Mouse (Mus musculus): Measurements from ENCODE around the gene Chd9.

Chd9 gene

DNA sequence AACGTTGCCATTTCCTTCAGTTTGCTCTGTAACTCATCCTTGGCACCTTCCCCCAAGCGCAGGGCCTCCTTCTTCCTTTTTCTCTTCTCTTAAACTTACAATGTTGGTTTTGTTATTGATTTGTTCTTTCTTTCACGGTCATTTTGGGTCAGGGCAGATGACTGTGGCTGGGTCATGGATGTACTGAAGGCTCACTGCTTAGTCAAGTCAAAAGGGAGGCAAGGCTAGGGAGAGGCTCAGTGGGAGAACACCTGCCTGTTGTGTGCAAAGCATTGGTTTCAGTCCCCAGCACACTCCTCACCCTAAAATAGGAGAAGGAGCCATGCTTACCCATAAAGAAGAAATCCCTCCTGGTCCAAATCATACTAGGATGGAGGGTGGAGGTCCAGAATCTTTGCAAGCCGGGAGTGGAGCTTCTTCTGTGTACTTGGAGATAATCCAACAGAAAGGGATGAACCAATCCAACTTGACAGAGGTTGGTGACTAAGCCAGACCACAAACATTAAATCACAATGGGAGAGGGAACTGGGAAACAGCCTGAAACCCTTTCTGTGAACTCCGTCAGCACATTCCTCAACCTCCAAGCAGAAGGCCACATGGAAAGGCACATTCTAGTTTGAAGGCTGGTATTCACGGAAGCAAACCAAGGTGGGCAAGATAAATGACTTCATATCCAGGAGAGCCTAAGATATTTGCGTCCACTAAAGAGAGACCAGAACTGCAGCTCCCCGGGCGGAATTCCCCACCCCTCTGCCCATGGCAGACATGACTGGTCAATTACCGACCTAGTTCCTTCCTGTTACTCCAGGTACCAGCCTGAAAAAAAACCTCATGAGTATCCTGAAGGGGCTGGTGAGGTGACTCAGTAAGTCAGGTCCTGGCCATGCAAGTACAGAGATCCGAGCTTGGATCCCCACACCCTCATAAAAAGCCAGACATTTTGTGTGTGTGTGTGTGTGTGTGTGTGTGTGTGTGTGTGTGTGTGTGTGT lies 11.9 kb downstream of the Chd9 start:
- DNase-seq = no peak

DNA sequence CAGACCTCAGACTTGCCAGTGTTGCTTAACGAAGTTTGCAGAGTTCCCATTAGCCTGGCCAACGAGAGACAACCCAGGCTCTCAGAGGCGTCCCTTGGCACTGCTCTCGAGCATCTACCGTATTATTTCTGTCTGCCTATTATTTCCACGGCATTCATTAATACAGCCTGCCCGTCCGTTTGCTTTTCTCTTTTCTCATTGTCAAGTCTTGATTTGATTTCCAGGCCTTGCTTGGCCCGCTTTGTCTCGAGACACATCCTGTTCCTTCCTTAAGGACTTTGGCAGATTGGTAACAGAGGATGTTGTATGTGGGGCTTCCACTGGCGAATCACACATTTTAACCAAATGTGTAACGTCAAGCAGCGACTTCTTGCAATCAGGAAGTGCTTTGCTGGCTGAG lies 13.2 kb downstream of the Chd9 start:
- DNase-seq = no peak

DNA sequence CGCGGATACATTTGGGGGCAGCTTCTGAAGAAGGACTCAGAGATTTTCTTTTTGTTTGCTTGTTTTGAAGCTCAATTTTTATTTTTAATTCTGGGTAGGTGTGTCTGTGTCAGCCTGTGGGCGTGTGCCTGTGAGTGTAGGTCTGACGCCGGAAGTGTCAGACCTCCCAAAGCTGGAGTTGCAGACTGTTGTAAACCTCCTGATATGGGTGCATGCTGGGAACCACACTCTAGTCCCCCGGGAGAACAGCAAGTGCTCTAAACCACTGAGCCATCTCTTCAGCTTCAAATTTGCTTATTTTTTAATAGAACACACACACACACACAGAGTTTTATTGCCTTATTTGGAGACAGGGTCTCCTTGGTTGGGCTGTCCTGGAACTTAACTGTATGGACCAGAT lies 15.0 kb downstream of the Chd9 start:
- no peak for DNase-seq

DNA sequence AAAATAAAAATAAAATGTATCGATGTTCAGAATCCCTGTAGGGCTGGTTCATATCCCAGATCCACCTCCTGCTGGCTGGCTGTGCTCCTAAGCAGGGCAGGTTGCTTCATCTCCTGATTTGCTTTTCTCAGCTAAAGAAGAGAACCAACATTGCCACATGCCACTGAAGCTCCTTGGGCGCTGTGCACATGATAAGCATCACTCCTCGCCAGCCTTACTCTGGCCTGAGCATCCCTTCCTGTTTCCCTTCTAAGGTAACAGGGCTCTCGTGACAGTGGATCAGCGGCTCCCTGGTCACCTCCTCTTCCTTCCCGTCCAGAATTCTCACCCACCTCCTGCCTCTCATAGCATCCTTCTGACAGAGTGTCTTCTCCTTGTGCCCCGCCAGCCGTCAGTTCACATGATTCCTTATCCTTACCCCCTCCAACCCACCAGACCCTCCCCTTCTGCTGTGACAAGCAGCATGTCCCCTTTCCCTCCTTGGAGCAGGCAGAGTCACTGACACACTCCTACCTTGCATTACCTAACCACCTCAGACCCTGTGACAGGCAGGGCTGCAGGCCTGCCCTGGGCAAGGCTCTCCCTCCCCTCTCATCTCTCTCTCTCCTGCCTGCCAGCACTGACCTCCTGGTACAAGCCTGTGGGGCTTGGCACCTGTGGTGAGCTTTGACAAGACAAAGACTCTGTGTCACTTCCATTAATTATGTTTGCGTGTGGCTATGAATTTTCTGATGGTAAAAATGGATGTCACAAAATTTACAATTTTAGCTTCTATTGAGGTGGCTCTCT lies 16.2 kb downstream of the Chd9 start:
- no peak for DNase-seq

DNA sequence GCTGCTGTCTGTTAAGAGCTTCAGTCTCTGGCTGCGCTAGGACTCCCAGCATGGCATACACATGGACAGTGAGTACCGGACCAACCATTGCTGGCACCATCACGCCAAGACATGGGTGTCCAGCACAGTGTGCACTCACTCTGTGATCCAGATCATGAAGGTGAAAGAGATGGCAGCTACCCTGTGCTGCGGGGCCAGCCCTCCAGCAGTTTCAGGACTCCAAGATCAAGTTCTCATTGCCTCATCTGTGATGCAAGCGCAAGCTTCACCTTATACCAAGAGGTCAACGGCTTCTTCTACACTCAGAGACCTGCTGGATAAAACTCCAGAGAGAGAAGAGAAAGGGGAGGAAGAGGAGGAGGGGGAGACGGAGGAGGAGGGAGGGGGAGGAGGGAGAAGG lies 19.8 kb downstream of the Chd9 start:
- no peak for DNase-seq

DNA sequence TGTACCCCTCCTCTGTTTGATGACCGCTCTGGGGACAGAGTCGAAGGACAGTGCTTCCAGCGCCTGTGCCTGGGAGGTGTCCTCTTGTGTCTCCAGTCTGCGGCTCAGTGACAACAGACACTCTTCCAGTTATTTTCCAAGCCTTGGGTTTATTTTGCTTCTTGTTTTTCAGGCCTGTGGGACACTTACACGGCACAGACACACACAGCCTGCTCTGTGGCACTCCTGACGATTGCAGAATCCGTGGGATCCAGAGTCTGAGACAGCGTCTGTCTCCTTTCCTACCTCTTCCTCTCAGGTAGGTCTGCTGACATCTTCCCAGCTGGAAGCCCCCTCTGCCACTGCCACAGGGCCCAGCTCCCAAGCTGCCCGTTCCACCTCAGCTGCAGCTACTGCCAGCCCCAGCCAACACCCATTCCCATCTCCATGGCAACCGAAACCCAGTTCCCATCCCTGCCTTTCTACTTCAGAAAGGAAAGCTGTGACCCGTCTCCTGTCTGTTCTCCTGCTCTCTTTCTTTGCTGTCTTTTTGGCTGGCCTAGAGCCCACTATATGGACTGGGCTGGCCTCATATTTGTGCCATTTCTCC lies 21.4 kb downstream of the Chd9 start:
- peak; percentile 61 for DNase-seq

DNA sequence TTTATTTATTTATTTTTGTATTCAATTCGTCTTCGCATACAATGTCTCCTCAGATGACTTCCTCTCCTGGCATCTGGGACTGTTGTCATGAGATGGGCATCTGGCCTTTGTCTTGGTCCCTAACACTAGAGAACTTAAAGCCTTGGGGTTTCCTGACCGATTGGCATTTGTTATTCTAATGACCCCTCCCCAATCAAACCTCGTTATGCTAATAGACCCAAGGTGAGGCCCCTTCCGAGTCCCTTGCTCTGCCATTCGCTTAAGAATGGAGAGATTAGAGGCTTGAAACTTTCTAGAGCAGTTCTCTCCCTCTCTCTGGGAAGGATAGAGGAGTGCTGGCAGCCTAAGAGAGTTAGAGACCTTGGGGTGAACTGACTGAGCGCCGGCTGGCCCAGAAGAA lies 23.4 kb downstream of the Chd9 start:
- DNase-seq = no peak

DNA sequence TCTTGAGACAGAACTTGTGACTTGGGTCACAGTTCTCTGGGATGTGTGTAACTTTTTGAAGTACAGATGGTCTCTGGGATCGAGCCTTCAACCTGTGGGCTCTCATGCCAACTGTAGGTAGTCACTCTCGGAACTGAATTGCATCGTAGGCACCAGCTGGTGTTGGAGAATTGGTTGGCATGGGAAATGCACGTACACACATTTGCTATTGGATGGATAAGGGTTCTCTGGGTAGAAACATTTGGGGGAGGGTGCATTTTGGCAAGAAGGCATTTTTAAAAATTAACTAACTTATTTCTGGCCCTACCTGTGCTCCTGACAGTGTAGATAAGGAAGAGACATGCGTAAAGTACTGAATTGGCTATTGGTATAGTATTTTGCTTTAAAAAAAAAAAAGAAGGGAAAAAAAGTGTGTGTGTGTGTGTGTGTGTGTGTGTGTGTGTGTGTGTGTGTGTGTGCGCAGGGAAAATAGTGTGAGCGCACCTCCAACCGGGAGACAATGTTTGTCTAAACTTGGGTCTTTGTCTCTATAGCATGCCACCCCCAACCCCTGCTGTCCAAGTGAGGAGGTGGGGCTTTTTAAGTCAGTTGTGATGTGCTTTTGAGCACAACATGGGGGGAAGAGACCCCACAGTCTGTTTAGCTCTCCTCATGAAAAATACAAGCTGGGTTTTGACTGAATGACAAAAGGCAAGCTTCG lies 26.0 kb downstream of the Chd9 start:
- DNase-seq = no peak

DNA sequence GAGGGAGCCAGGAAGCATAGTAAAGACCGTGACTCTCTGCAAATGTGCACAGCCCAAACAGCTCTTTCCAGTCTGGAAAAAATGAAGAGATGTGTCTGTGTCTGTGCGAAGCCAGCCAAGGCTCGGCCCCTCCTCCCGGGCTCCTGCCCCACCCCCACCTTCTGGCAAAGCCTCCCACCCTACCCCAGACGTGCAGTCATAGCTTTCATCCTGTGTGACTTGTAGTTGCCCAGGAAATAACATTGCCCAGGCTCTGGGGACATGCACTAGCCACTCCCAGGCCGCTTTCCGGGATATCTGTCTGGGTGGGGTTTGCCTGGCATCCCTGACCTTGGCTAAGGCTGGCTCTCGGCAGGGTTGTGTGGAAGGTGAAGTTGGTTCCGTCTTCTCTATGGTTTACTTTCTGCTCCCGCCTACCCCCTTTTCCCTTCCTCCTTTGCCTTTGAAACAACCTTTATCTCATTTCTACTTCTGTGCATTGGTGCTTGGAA lies 26.6 kb downstream of the Chd9 start:
- DNase-seq = no peak

DNA sequence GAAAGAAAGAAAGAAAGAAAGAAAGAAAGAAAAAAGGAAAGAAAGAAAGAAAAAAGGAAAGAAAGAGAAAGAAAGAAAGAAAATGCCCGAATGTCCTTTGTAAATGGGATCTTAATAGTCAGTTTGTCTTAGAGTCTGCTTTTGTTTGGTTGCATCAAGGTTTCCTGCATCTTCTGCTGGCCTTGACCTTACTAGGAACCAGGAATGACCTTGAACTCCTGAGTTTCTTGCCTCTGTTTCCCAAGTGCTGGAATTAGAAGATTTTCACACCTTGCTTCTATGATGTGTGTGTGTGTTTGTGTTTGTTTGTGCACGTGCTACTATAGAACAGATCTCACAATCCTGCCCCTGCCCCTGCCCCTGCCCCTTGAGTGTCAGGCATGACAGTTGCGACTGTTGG lies 28.0 kb downstream of the Chd9 start:
- DNase-seq = no peak

DNA sequence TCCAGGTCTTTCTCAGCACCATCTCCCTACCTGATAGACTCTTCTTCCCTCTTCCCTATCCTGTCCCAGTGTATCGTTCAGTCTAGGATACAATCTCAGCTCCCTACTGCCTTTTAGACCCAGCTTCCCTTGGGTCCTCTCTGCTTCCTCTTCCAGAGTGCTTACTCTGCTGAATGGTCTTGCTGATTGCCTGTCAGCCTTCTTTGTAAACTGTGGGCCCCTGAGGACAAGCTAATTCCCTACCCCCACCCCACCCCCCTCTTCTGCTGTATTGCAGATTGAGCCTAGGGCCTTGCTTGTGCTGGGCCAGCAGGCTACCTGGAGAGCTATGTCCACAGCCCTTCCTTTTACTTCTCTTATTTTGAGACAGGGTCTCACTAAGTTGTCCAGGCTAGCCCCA lies 28.8 kb downstream of the Chd9 start:
- no peak for DNase-seq

DNA sequence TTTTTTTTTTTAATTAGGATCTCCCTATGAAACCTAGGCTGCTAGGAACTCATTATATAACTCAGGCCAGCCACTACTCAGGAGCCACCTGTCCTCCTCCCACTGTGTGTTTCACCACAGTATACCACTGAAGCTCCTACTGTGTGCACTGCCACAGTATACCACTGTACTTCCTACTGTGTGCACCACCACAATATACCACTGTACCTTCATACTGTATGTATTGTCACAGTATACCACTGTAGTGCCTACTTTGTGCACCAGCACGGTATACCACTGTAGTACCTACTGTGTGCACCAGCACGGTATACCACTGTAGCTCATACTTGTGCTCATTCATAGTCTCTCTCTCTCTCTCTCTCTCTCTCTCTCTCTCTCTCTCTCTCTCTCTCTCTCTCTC lies 29.9 kb downstream of the Chd9 start:
- DNase-seq = no peak

DNA sequence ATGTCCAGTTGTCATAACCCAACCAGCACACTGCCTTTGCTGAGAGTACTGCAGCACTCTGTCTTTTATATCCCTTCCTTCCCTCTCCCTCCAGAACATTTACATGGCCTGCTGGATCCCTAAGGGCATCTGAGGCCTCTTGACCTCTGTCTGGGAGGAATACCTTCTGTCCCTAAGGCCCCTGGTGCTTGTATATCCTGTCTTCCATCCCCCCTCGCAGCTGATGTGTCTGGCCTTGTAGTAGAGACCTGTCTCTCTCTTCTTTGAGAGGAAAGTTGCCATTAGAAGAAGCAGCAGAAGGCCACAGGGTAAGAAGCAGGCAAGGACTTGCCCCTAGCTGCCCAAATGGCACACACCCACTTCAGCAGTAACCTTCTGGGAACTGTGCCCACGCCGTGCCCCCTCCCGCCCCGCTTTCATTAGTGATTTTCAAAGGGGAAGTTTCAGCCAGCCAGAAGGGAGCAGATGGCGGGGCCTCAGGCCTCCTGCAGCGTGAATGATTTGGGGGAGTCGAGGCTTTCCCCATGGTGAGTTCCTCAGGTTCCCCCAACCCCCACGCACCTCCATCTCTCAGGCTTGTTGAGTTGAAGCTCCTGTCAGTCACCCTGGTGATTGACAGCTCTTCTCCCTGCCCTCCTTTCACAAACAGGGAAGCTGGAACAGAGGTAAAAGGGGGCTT lies 33.3 kb downstream of the Chd9 start:
- DNase-seq = peak; percentile 48

DNA sequence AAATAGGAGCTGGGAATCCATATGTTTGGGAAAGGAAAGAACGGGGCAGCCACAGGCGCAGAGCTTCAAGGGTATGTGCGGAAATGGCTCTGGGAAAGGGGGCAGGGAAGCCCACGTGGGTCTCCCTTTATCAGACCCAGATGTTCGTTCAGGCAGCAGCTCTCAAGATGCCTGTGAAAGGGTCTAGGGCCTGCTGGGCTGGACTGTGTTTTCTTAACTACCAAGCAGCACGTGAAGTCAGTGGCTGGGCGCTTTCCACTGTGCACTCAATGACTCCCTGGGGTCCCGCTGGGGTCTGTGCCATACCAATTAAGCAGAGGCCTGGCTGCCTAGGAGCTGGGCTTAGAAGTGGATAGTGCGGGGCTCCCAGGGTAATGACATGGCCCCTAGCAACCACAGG lies 33.9 kb downstream of the Chd9 start:
- no peak for DNase-seq

DNA sequence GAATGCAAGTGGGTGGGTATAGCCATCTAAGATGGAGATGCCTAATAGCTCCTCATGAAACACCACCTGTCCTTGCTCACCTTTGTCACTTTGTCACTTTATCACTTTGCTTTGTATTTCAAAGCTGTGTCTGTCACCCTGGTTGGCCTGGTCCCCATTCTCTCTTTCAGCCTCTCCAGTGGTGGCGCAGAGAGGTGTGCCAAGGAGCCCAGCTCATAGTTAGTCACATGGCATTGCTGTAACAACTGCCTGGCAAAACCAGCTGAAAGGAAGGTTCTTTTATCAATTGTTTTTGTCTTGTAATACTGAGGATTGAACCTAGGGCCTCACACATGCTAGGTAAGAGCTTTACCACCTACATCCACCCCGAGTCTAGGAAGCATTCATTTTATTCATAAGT lies 38.9 kb downstream of the Chd9 start:
- no peak for DNase-seq

DNA sequence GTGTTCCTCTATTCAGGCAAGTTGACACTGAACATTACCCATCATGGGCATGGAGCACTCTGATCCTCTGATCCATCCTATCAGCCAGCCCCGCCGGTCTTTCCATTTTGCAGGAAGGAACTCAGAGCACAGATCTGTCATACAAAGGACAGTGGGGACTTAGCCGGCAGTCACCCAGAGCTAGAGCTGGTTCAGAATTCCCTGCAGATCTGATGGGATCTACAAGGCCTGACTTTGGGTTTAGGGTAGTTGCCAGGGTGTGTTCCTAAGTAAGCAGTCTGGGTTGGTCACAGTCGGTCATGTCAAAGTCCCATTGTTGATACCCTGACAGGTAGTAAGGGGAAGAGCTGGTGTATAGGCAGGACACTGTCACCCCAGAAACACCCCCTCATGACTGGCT lies 39.8 kb downstream of the Chd9 start:
- no peak for DNase-seq

DNA sequence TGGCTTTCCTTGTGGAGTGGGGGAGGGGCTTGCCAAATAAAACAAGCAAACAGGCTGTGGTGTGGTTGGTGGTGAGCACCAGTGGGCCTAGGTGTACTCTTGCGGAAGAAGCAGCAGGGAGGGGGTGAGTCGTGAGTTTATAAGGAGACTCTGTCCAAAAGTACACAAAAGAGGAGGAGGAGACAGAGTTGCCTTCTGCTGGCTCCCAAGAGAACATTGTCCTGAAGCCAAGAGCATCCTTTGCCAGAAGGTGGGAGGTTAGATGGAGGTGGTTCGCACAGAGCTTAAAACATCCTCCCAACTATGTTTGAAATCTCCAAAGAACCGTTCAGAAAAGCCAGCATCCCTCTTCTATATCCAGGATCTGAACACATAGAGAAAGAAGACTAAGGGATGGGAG lies 40.2 kb downstream of the Chd9 start:
- DNase-seq = peak; percentile 61

DNA sequence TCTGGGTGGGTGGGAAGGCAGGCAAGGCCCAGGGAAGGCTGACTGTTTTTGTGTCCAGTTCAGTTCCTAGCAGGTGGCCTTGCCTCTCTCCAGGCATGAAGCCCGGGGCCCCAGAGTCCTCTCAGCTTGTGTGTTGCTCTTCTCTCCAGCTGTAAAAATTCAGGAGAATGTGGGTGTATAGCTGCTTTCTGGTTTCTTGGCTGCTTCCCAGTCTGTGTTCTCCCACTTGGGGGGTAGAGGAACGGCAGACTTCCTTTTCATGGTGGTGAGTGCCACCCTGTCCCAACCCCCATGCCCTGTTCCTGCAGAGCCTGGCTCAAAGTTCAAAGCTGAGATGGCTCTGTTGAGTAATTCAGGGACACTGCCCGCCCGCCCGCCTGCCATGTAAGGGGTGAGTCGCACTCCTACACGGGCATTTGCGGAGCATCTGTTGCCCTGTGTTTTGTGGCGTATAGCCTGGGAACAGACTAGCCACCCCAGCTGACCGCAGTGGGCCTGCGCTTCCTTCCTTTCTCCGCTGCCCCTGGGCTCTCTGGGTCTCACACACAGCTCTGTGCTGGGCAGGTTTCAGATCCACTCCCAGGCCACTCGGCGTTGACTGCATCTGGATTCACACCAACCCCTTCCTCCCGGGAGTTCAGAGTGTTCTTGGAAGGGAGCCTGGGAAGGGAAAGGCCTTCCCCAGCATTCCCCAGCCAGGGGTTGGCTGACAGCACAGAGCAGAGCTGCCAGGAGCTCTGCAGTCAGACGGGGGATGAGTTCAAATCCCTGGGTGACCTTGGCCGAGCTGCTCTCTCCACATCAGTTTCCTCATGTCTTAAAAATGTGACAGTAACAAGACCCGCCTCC lies 41.1 kb downstream of the Chd9 start:
- peak; percentile 76 for DNase-seq

DNA sequence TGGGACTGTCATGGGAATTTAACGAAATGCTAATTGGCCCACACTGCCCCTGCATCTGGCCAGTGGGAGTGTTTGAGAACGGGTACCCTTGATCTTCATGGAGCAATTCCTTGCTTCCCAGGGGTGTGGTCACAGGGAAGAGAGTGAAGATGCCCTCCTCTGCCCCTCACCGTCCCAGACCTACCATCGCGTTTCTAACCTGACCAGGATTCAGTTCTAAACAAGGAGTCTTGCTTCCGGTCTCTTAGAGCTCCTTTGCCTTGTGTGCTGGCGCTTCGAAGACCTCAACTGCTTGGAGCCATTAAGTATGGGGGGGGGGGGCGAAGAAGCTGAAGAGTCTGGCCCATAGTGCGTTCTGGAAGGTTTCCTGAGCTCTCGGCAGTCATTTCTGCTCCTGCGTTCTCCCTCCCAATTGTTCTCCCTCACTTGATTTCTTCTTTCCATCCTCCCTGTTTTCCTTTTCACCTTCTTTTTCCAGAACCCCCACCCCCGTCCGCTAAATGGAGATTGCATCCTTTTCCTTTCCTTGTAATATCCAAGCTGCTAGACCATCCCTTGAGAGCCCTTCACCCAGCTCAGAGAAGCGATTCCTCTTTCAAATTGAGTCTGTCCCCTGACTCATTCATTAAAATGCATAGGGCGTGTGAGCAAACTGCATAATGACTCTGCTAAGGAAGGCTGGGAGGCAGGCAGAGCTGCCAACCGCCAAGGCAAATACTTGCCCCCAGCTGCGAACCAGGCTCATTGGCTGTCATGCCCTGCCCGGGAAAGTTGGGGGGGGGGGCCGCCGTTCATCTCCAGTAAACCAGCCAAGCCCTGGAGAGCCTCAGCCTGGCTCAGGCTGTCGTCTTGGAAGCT lies 42.0 kb downstream of the Chd9 start:
- peak; percentile 49 for DNase-seq

DNA sequence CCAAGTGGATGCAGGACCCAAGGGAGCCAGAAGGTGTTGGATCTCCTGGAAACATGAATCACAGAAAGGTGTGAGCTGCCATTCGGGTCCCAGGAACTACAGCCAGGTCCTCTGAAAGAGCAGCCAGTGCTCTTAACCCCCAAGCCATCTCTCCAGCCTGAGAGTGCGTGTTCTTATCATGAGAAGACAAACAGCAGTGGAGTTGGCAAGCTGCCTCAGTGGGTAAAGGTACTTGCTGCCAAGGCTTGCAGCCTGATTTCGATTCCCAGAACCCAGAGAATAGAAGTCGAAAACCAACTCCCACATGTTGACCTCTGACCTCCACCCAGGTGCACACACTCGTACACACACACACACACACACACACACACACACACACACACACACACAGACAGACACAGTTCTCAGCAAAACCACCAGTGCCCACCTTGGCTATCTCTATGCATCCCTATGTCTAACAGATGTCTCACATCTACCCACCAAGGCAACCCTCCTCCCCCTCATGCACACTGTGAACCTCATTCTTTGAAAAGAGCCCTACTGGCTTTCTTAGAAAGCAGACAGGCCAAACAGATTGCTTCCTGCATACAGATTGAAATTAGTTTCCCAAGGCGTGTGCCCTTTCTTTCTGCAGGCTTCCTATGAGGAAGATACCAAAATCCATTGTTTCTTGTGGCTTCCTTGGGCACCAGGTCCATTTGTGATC lies 43.4 kb downstream of the Chd9 start:
- no peak for DNase-seq
